Mouse (Mus musculus): ENCODE results near the gene Wwc2. TPM values are rescaled to one million over a fixed set of nuclear protein-coding genes. Genes with fewer than 3 reads are reported as not detected.

Gene Wwc2
- polyA plus RNA-seq, 1 experiment from 2014 or later: 8.8 TPM

- no peaks in the 10 kb centered on the region for H3K36me3 ChIP-seq (replicated peaks; ENCODE audit: control insufficient read depth, insufficient read depth, low read depth, low read length)
- H3K27me3 ChIP-seq (ENCODE audit: control insufficient read depth, insufficient read depth, low read length): no peaks in the 10 kb centered on the region
- H3K27ac ChIP-seq (replicated peaks; ENCODE audit: low read depth, low read length): no peak overlapping the region
- WGBS: 95% methylated on average over 9 of the region's 9 CpGs
- no peak overlapping the region for H3K4me2 ChIP-seq (ENCODE audit: low read depth, low read length)
- no peak overlapping the region for H3K4me3 ChIP-seq (ENCODE audit: low read depth, low read length)
- DNase-seq (ENCODE audit: low spot score) (no peak), ATAC-seq (replicated peaks; ENCODE audit: insufficient number of reproducible peaks, low FRiP score, low TSS enrichment, low read depth) (no peak)
- no peaks in the 10 kb centered on the region for H3K9me3 ChIP-seq (replicated peaks; ENCODE audit: control insufficient read depth, low read length)
- no peaks in the 10 kb centered on the region for H3K4me1 ChIP-seq (ENCODE audit: control insufficient read depth, insufficient read depth, low read length)
- H3K9ac ChIP-seq (replicated peaks; ENCODE audit: low read length): no peak overlapping the region
These were observed 84.6 kb downstream of the Wwc2 start for GRCm38 (mm10) chr8:47906142-47906541.

GRCm38 (mm10) chr8:47905256-47905655 lies 85.5 kb downstream of the Wwc2 start:
- Histone ChIP-seq H3K9me3 (replicated peaks; ENCODE audit: control insufficient read depth, low read length) (no peaks in the 10 kb centered on the region), H3K27me3 (ENCODE audit: control insufficient read depth, insufficient read depth, low read length) (no peaks in the 10 kb centered on the region), H3K4me3 (ENCODE audit: low read depth, low read length) (no peak overlapping the region), H3K36me3 (replicated peaks; ENCODE audit: control insufficient read depth, insufficient read depth, low read depth, low read length) (no peaks in the 10 kb centered on the region), H3K4me1 (ENCODE audit: control insufficient read depth, insufficient read depth, low read length) (no peaks in the 10 kb centered on the region), H3K9ac (replicated peaks; ENCODE audit: low read length) (no peak overlapping the region), H3K4me2 (ENCODE audit: low read depth, low read length) (no peak overlapping the region), H3K27ac (replicated peaks; ENCODE audit: low read depth, low read length) (no peak overlapping the region)
- ATAC-seq (replicated peaks; ENCODE audit: insufficient number of reproducible peaks, low FRiP score, low TSS enrichment, low read depth) (no peak), DNase-seq (ENCODE audit: low spot score) (no peak)
- WGBS: 92% methylated on average over 7 of the region's 7 CpGs

GRCm38 (mm10) chr8:47904004-47904403 lies 86.7 kb downstream of the Wwc2 start:
- no peaks in the 10 kb centered on the region for H3K27me3 ChIP-seq (ENCODE audit: control insufficient read depth, insufficient read depth, low read length)
- no peak overlapping the region for H3K4me2 ChIP-seq (ENCODE audit: low read depth, low read length)
- WGBS: 87% methylated on average over 7 of the region's 7 CpGs
- DNase-seq (ENCODE audit: low spot score) (no peak), ATAC-seq (replicated peaks; ENCODE audit: insufficient number of reproducible peaks, low FRiP score, low TSS enrichment, low read depth) (no peak)
- H3K4me3 ChIP-seq (ENCODE audit: low read depth, low read length): no peak overlapping the region
- H3K36me3 ChIP-seq (replicated peaks; ENCODE audit: control insufficient read depth, insufficient read depth, low read depth, low read length): no peaks in the 10 kb centered on the region
- no peak overlapping the region for H3K27ac ChIP-seq (replicated peaks; ENCODE audit: low read depth, low read length)
- no peak overlapping the region for H3K9ac ChIP-seq (replicated peaks; ENCODE audit: low read length)
- H3K4me1 ChIP-seq (ENCODE audit: control insufficient read depth, insufficient read depth, low read length): no peaks in the 10 kb centered on the region
- no peaks in the 10 kb centered on the region for H3K9me3 ChIP-seq (replicated peaks; ENCODE audit: control insufficient read depth, low read length)

GRCm38 (mm10) chr8:47902704-47903103 lies 88.0 kb downstream of the Wwc2 start:
- ATAC-seq (replicated peaks; ENCODE audit: insufficient number of reproducible peaks, low FRiP score, low TSS enrichment, low read depth): no peak
- H3K9me3 ChIP-seq (replicated peaks; ENCODE audit: control insufficient read depth, low read length): no peaks in the 10 kb centered on the region
- H3K9ac ChIP-seq (replicated peaks; ENCODE audit: low read length): no peak overlapping the region
- no peak for DNase-seq (ENCODE audit: low spot score)
- no peaks in the 10 kb centered on the region for H3K36me3 ChIP-seq (replicated peaks; ENCODE audit: control insufficient read depth, insufficient read depth, low read depth, low read length)
- H3K4me2 ChIP-seq (ENCODE audit: low read depth, low read length): no peak overlapping the region
- H3K4me3 ChIP-seq (ENCODE audit: low read depth, low read length): no peak overlapping the region
- WGBS: 82% methylated on average over 3 of the region's 3 CpGs
- H3K27ac ChIP-seq (replicated peaks; ENCODE audit: low read depth, low read length): no peak overlapping the region
- H3K4me1 ChIP-seq (ENCODE audit: control insufficient read depth, insufficient read depth, low read length): no peaks in the 10 kb centered on the region
- no peaks in the 10 kb centered on the region for H3K27me3 ChIP-seq (ENCODE audit: control insufficient read depth, insufficient read depth, low read length)

GRCm38 (mm10) chr8:47900361-47900760 lies 90.4 kb downstream of the Wwc2 start:
- DNase-seq (ENCODE audit: low spot score): no peak

GRCm38 (mm10) chr8:47899891-47900290 lies 90.8 kb downstream of the Wwc2 start:
- H3K4me3 ChIP-seq (ENCODE audit: low read depth, low read length): no peak overlapping the region
- no peaks in the 10 kb centered on the region for H3K27me3 ChIP-seq (ENCODE audit: control insufficient read depth, insufficient read depth, low read length)
- H3K4me1 ChIP-seq (ENCODE audit: control insufficient read depth, insufficient read depth, low read length): no peaks in the 10 kb centered on the region
- no peak overlapping the region for H3K9ac ChIP-seq (replicated peaks; ENCODE audit: low read length)
- H3K4me2 ChIP-seq (ENCODE audit: low read depth, low read length): no peak overlapping the region
- no peaks in the 10 kb centered on the region for H3K36me3 ChIP-seq (replicated peaks; ENCODE audit: control insufficient read depth, insufficient read depth, low read depth, low read length)
- DNase-seq (ENCODE audit: low spot score) (no peak), ATAC-seq (replicated peaks; ENCODE audit: insufficient number of reproducible peaks, low FRiP score, low TSS enrichment, low read depth) (no peak)
- H3K27ac ChIP-seq (replicated peaks; ENCODE audit: low read depth, low read length): no peak overlapping the region
- H3K9me3 ChIP-seq (replicated peaks; ENCODE audit: control insufficient read depth, low read length): no peaks in the 10 kb centered on the region
- 91% methylated on average over 3 of the region's 3 CpGs for WGBS

More at GRCm38 (mm10) chr8:47900361-47900760, 90.4 kb downstream of the Wwc2 start:
- no peak overlapping the region for H3K9ac ChIP-seq (replicated peaks; ENCODE audit: low read length)
- no peak overlapping the region for H3K4me3 ChIP-seq (ENCODE audit: low read depth, low read length)
- H3K4me1 ChIP-seq (ENCODE audit: control insufficient read depth, insufficient read depth, low read length): no peaks in the 10 kb centered on the region
- no peak overlapping the region for H3K27ac ChIP-seq (replicated peaks; ENCODE audit: low read depth, low read length)
- H3K9me3 ChIP-seq (replicated peaks; ENCODE audit: control insufficient read depth, low read length): no peaks in the 10 kb centered on the region
- ATAC-seq (replicated peaks; ENCODE audit: insufficient number of reproducible peaks, low FRiP score, low TSS enrichment, low read depth): no peak
- no peak overlapping the region for H3K4me2 ChIP-seq (ENCODE audit: low read depth, low read length)
- H3K36me3 ChIP-seq (replicated peaks; ENCODE audit: control insufficient read depth, insufficient read depth, low read depth, low read length): no peaks in the 10 kb centered on the region
- no peaks in the 10 kb centered on the region for H3K27me3 ChIP-seq (ENCODE audit: control insufficient read depth, insufficient read depth, low read length)
- 87% methylated on average over 9 of the region's 9 CpGs for WGBS

- H3K4me3 ChIP-seq (ENCODE audit: low read depth, low read length): no peak overlapping the region
- no peaks in the 10 kb centered on the region for H3K36me3 ChIP-seq (replicated peaks; ENCODE audit: control insufficient read depth, insufficient read depth, low read depth, low read length)
- H3K27me3 ChIP-seq (ENCODE audit: control insufficient read depth, insufficient read depth, low read length): no peaks in the 10 kb centered on the region
- H3K4me2 ChIP-seq (ENCODE audit: low read depth, low read length): no peak overlapping the region
- no peak for ATAC-seq (replicated peaks; ENCODE audit: insufficient number of reproducible peaks, low FRiP score, low TSS enrichment, low read depth)
- 98% methylated on average over 3 of the region's 3 CpGs for WGBS
- H3K9me3 ChIP-seq (replicated peaks; ENCODE audit: control insufficient read depth, low read length): no peaks in the 10 kb centered on the region
- peaks cover 2% of the 10 kb centered on the region; the same call in 1 of the 2 replicates for H3K4me1 ChIP-seq (ENCODE audit: control insufficient read depth, insufficient read depth, low read length)
- no peak overlapping the region for H3K27ac ChIP-seq (replicated peaks; ENCODE audit: low read depth, low read length)
- DNase-seq (ENCODE audit: low spot score): no peak
- no peak overlapping the region for H3K9ac ChIP-seq (replicated peaks; ENCODE audit: low read length)
These were observed 98.3 kb downstream of the Wwc2 start for GRCm38 (mm10) chr8:47892419-47892818.

GRCm38 (mm10) chr8:47891641-47892040 lies 99.1 kb downstream of the Wwc2 start:
- no peaks in the 10 kb centered on the region for H3K27me3 ChIP-seq (ENCODE audit: control insufficient read depth, insufficient read depth, low read length)
- no peak overlapping the region for H3K27ac ChIP-seq (replicated peaks; ENCODE audit: low read depth, low read length)
- H3K9ac ChIP-seq (replicated peaks; ENCODE audit: low read length): no peak overlapping the region
- no peak overlapping the region for H3K4me2 ChIP-seq (ENCODE audit: low read depth, low read length)
- peaks cover 2% of the 10 kb centered on the region; the same call in 1 of the 2 replicates for H3K4me1 ChIP-seq (ENCODE audit: control insufficient read depth, insufficient read depth, low read length)
- H3K36me3 ChIP-seq (replicated peaks; ENCODE audit: control insufficient read depth, insufficient read depth, low read depth, low read length): no peaks in the 10 kb centered on the region
- no peak overlapping the region for H3K4me3 ChIP-seq (ENCODE audit: low read depth, low read length)
- no peak for DNase-seq (ENCODE audit: low spot score)
- WGBS: 73% methylated on average over 13 of the region's 13 CpGs
- no peak for ATAC-seq (replicated peaks; ENCODE audit: insufficient number of reproducible peaks, low FRiP score, low TSS enrichment, low read depth)
- no peaks in the 10 kb centered on the region for H3K9me3 ChIP-seq (replicated peaks; ENCODE audit: control insufficient read depth, low read length)

Data from embryonic facial prominence, embryonic 11.5 days (tissue).